Mouse (Mus musculus) spleen, adult 2 months (tissue): ENCODE measurements around the gene Nxnl2. TPM values are rescaled to one million over a fixed set of nuclear protein-coding genes. Genes with fewer than 3 reads are reported as not detected.

ENCODE experiments used
- DNase-seq, 2 experiments: peaks; one replicate each; pipeline versions ENCODE4 v3.0.0 to v3.0.0-alpha.2; 2012 to 2021; ENCODE audit warnings: low spot score in 2 of 2, low read depth in 1 of 2
- H3K27ac ChIP-seq: fragments of 200-500 bp; 2 replicates; pipeline ENCODE4 v1.5.1; 2012; ENCODE audit warnings: low read length, inconsistent platforms; ENCODE audit not compliant: insufficient read depth
- H3K27me3 ChIP-seq: fragments of 200-500 bp; 2 replicates; pipeline ENCODE4 v1.6.1; 2012; ENCODE audit warnings: mild to moderate bottlenecking, moderate library complexity, low read length, inconsistent platforms; ENCODE audit not compliant: control insufficient read depth, insufficient read depth
- H3K36me3 ChIP-seq: fragments of 200-500 bp; 2 replicates; pipeline ENCODE4 v1.6.1; 2012; ENCODE audit warnings: mild to moderate bottlenecking, low read length, inconsistent platforms; ENCODE audit not compliant: control insufficient read depth, insufficient read depth
- H3K4me1 ChIP-seq: fragments of 200-500 bp; 2 replicates; pipeline ENCODE4 v1.6.1; 2011; ENCODE audit warnings: inconsistent platforms; ENCODE audit not compliant: control insufficient read depth, insufficient read depth, insufficient read length
- H3K4me3 ChIP-seq: fragments of 200-500 bp; 2 replicates; pipeline ENCODE4 v1.5.1; 2011; ENCODE audit warnings: mild to moderate bottlenecking, inconsistent platforms; ENCODE audit not compliant: insufficient read depth, insufficient read length; ENCODE audit errors: extremely low read depth
- CTCF ChIP-seq: fragments of 200-500 bp; IDR thresholded peaks from 2 replicates; pipeline ENCODE4 v1.5.1; 2011; ENCODE audit warnings: mild to moderate bottlenecking, inconsistent platforms; ENCODE audit not compliant: insufficient read depth, insufficient read length, insufficient replicate concordance; ENCODE audit errors: extremely low read depth
- POLR2A ChIP-seq: fragments of 200-500 bp; IDR thresholded peaks from 2 replicates; pipeline ENCODE4 v1.6.1; 2011; ENCODE audit warnings: low read depth, low read length, inconsistent platforms
- WGBS: fragments of 180-500 bp; shearing (Covaris S2); methylation state at CpG from one replicate; pipeline ENCODE4 v1.1.7; 2018; 5-methylcytosine and 5-hydroxymethylcytosine counted together
- polyA plus RNA-seq: library from polyadenylated mRNA; depleted of rRNA; stranded (reverse); fragments of >200 nt; gene quantifications from 2 replicates; pipeline ENCODE4 v1.2.3, GENCODE M21; 2012

Nxnl2 gene
- polyA plus RNA-seq, 1 experiment, result 1.1 TPM

DNA sequence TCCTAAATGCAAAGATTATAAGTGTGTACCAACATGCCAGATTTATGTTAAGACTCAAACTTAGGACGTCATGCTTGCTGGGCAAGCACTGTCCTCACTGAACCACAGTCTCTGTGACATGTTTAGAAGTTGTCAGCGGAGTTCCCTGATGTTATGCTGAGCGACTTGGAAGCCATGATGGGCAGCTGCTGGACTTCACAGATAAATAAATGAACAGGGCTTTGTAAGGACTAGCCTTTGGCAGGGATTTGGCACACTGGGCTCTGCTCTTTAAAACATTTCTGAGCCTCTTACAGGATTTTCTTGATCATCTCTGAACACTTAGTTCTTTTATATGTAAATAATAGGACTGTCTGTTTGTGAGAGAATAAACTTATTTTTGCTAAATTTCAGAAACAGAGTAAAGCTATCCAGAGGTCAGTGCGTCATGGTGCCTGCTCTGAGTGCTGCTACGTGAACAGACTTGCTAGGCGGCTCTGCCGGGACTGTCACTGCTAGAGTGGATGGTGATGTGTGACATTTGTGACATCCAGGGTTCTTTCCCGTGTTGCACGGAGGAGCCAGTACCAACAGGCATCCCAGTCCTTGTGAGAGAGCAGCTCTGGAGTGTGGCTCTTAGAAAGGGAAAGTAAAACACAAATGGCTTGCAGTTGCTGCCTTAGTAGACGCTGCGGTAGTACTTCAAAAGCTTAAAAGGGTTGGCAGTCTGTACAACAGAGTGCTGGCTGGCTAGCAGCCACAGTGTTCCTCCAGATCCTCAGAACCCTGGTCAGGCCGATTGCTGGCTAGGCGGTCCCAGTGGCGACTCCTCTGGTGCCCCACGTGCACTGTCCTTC, 15.4 kb upstream of the Nxnl2 start:
- TF ChIP-seq POLR2A, result no peak
- TF ChIP-seq CTCF, result no peak
- Histone ChIP-seq H3K27ac (no peak overlapping the region), H3K36me3 (peaks cover 8% of the 10 kb centered on the region), H3K4me3 (no peak overlapping the region), H3K27me3 (no peaks in the 10 kb centered on the region), H3K4me1 (no peaks in the 10 kb centered on the region; the same call in 1 of the 2 replicates)
- no peak for DNase-seq
- 92% methylated on average over 15 of the region's 15 CpGs for WGBS

DNA sequence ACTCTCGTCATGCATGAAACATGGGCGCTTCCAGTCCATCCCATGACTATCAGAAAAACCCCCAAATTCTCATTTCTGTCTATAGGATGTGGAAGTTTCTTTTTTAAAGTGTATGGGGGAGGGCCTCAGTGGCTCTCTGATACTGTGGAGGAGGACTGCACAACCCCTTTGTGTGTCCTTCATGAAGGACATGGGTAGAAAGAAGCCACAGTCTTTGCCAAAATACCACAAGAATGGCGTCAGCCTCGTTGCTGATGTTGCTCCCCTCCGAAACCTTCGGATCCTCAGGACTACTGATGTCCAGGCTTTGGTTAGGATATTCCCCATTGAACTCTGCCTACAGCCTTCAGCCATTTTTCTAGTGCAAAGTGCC, 14.8 kb upstream of the Nxnl2 start:
- no peaks in the 10 kb centered on the region for H3K27me3 ChIP-seq
- H3K4me3 ChIP-seq, result no peak overlapping the region
- WGBS, result 92% methylated on average over 6 of the region's 6 CpGs
- H3K27ac ChIP-seq, result no peak overlapping the region
- TF ChIP-seq POLR2A (no peak), CTCF (no peak)
- no peak for DNase-seq
- H3K36me3 ChIP-seq, result peaks cover 8% of the 10 kb centered on the region
- H3K4me1 ChIP-seq, result no peaks in the 10 kb centered on the region; the same call in 1 of the 2 replicates

DNA sequence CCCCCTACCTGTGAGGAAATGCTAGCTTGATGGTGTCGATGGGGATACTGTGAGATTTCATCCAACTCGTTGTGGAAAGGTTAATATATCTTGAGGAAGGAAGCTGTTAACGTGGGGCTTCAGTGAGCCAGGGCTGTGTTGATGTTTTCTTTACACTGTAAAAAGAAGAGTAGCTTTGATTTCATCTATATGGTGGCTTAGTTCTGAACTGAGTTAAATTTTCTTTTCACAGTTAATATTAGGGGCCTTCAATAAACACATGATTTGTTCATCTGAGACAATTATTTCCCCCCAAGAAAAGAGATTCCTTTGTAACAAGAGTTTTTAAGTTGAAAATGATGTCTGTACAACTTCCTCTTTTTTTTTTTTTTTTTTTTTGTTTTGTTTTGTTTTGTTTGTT, 13.5 kb upstream of the Nxnl2 start:
- peaks cover 8% of the 10 kb centered on the region for H3K36me3 ChIP-seq
- no peak for DNase-seq
- no peak overlapping the region; the same call in 1 of the 2 replicates for H3K27ac ChIP-seq
- 17% methylated on average over 3 of the region's 3 CpGs for WGBS
- TF ChIP-seq CTCF, result no peak
- TF ChIP-seq POLR2A, result no peak
- H3K4me1 ChIP-seq, result peaks cover 5% of the 10 kb centered on the region; the same call in 1 of the 2 replicates
- no peaks in the 10 kb centered on the region for H3K27me3 ChIP-seq
- H3K4me3 ChIP-seq, result no peak overlapping the region

DNA sequence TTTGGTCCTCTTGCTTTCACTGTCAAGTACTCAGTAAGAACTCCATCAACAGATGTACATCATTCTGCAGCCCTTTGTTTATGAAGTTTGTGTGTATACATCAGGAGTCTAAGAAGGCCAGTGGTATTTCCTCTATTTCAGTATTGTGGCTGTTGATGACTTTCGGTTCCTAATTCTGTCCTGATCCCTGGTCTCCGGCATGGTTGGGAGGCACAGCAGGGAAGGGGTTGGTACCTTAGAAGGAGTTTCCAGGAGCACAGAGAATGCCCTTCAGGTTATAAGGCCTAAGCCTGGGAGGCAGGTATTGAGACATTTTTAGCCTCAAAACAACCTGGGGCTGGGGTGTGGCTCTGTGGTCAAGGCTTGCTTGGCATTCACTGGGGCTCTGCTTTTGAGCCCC, 9.2 kb upstream of the Nxnl2 start:
- peaks cover 5% of the 10 kb centered on the region; the same call in 1 of the 2 replicates for H3K4me1 ChIP-seq
- no peaks in the 10 kb centered on the region for H3K36me3 ChIP-seq
- no peak overlapping the region for H3K27ac ChIP-seq
- DNase-seq, result no peak
- no peak overlapping the region for H3K4me3 ChIP-seq
- TF ChIP-seq CTCF, result no peak
- no peak for TF ChIP-seq POLR2A
- H3K27me3 ChIP-seq, result no peaks in the 10 kb centered on the region
- 28% methylated on average over 2 of the region's 2 CpGs for WGBS

DNA sequence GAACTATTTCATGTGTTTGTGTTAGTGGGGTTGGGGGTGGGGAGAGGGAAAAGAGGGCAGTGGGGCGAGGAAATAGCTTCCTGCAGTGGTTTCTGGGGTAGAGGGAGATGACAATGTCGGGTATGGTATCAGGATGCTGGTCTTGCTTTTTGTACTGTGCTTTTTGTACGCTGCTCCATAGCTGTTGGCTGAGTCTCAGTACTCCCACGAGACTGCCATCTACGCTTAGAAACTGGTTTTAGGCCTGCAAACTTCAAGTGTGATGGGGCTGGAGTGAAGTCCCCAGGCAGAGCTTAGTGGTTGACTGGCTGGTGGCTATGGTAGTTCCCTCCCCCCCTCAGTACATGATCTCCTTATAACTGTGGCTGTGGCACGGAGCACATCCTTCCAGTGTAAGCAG, 8.6 kb upstream of the Nxnl2 start:
- no peak overlapping the region for H3K4me3 ChIP-seq
- TF ChIP-seq CTCF, result no peak
- TF ChIP-seq POLR2A, result no peak
- H3K4me1 ChIP-seq, result peaks cover 5% of the 10 kb centered on the region; the same call in 1 of the 2 replicates
- H3K36me3 ChIP-seq, result no peaks in the 10 kb centered on the region
- DNase-seq, result no peak
- H3K27me3 ChIP-seq, result no peaks in the 10 kb centered on the region
- 28% methylated on average over 6 of the region's 6 CpGs for WGBS
- no peak overlapping the region for H3K27ac ChIP-seq

DNA sequence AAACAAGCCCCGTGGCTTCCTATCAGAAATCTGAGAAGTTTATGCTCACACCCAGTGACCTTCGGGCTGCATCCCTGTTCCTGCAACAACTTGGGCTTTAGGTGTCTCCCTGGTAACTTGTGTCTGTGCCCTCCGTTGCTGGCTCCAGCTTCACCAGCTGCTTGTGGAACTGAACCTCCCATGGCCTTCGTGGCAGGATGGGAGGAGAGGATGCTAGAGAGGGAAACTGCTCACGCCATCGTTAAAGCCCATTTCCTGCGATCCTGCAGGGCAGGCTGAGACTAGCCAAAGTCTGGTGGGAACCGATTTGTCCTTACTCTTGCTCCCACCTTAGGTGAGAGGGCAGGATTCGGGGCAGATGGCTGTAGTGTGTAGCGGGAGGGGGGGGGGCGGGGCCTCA, 4.1 kb upstream of the Nxnl2 start:
- TF ChIP-seq CTCF (no peak), POLR2A (no peak)
- WGBS, result 75% methylated on average over 11 of the region's 11 CpGs
- Histone ChIP-seq H3K4me1 (peaks cover 6% of the 10 kb centered on the region), H3K27me3 (peaks cover 2% of the 10 kb centered on the region; the same call in 1 of the 2 replicates), H3K36me3 (no peaks in the 10 kb centered on the region), H3K27ac (no peak overlapping the region), H3K4me3 (no peak overlapping the region)
- no peak for DNase-seq

DNA sequence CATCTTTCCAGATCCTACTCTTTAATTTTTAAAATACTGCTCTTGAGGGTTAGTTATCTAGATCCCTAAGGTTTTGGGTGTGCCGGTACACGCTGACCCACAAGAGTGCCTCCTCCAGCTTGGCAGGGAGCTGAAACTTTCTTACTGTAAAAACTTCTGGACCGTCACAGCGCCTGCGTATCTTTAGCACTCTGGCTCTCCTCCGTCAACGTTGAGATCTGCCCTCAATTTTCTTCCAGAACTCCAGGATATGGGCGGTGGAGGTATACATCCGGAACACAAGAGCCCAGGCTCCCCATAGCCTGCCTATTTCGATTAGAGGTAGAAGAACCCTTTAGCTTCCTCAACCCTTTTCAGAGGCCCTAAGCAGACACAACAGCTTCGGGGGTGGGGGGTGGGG, 607 bp upstream of the Nxnl2 start:
- TF ChIP-seq CTCF (no peak), POLR2A (no peak)
- Histone ChIP-seq H3K27ac (no peak overlapping the region), H3K4me1 (peaks cover 4% of the 10 kb centered on the region; the same call in 1 of the 2 replicates), H3K4me3 (no peak overlapping the region), H3K27me3 (peaks cover 2% of the 10 kb centered on the region; the same call in 1 of the 2 replicates), H3K36me3 (no peaks in the 10 kb centered on the region)
- WGBS, result 33% methylated on average over 11 of the region's 11 CpGs
- no peak for DNase-seq
